Mouse (Mus musculus) neural tube, embryonic 15.5 days (tissue): ENCODE data around the gene Kif13a. TPM values are rescaled to one million over a fixed set of nuclear protein-coding genes. Genes with fewer than 3 reads are reported as not detected.

Experiments used
- ATAC-seq: fragments of 200-750 bp; cut with Nextera tagmentation; 2 replicates; pipeline ENCODE4 v1.8.0; 2017; ENCODE audit warnings: mild to moderate bottlenecking, moderate TSS enrichment, moderate library complexity; ENCODE audit not compliant: low FRiP score
- H3K27ac ChIP-seq: fragments of 300-500 bp; sonication (generic); replicated peaks from 2 replicates; pipeline ENCODE4 v1.5.1; 2015; ENCODE audit warnings: mild to moderate bottlenecking, inconsistent platforms
- H3K27me3 ChIP-seq: fragments of 300-500 bp; sonication (generic); replicated peaks from 2 replicates; pipeline ENCODE4 v1.6.1; 2015; ENCODE audit warnings: inconsistent platforms
- H3K36me3 ChIP-seq: fragments of 300-500 bp; sonication (generic); 2 replicates; pipeline ENCODE4 v1.6.1; 2015; ENCODE audit warnings: inconsistent platforms
- H3K4me1 ChIP-seq: fragments of 300-500 bp; sonication (generic); 2 replicates; pipeline ENCODE4 v1.6.1; 2015; ENCODE audit warnings: inconsistent platforms
- H3K4me2 ChIP-seq: fragments of 300-500 bp; sonication (generic); 2 replicates; pipeline ENCODE4 v1.6.1; 2015; ENCODE audit warnings: inconsistent platforms, mild to moderate bottlenecking, moderate library complexity
- H3K4me3 ChIP-seq: fragments of 300-500 bp; sonication (generic); replicated peaks from 2 replicates; pipeline ENCODE4 v1.5.1; 2015; ENCODE audit warnings: mild to moderate bottlenecking, inconsistent platforms
- H3K9ac ChIP-seq: fragments of 300-500 bp; sonication (generic); replicated peaks from 2 replicates; pipeline ENCODE4 v1.6.1; 2015; ENCODE audit warnings: mild to moderate bottlenecking, inconsistent platforms
- H3K9me3 ChIP-seq: fragments of 300-500 bp; sonication (generic); replicated peaks from 2 replicates; pipeline ENCODE4 v1.6.1; 2016; ENCODE audit warnings: inconsistent platforms
- WGBS: fragments of 180-500 bp; shearing (Covaris S2); methylation state at CpG from one replicate; pipeline ENCODE4 v1.1.7; 2015; ENCODE audit warnings: mixed read lengths; 5-methylcytosine and 5-hydroxymethylcytosine counted together
- polyA plus RNA-seq: library from polyadenylated mRNA; unstranded; fragments of >200 nt; fragmentation: Nextera tagmentation; extraction: Ambion mirVana; gene quantifications from 2 replicates; pipeline ENCODE4 v1.2.1, GENCODE M21; 2015

Gene Kif13a
- polyA plus RNA-seq, 1 experiment from 2014 or later: 10.2 TPM

- Histone ChIP-seq H3K9ac (no peak overlapping the region), H3K27me3 (no peaks in the 10 kb centered on the region; the same call in 1 of the 2 replicates), H3K36me3 (no peaks in the 10 kb centered on the region), H3K4me1 (no peaks in the 10 kb centered on the region), H3K9me3 (no peaks in the 10 kb centered on the region), H3K27ac (no peak overlapping the region), H3K4me2 (no peak overlapping the region), H3K4me3 (no peak overlapping the region)
- WGBS: 96% methylated on average over 11 of the region's 11 CpGs
- ATAC-seq: no peak
These were observed 28.7 kb downstream of the Kif13a start for GRCm38 (mm10) chr13:46900870-46901555.

- H3K9ac ChIP-seq: no peak overlapping the region
- 92% methylated on average over 2 of the region's 2 CpGs for WGBS
- no peaks in the 10 kb centered on the region for H3K9me3 ChIP-seq
- H3K4me3 ChIP-seq: no peak overlapping the region
- no peaks in the 10 kb centered on the region for H3K4me1 ChIP-seq
- no peaks in the 10 kb centered on the region for H3K36me3 ChIP-seq
- H3K27me3 ChIP-seq: peaks cover 4% of the 10 kb centered on the region; the same call in 1 of the 2 replicates
- no peak overlapping the region for H3K4me2 ChIP-seq
- no peak for ATAC-seq
- no peak overlapping the region for H3K27ac ChIP-seq
These were observed 30.8 kb downstream of the Kif13a start for GRCm38 (mm10) chr13:46898837-46899236.

GRCm38 (mm10) chr13:46898411-46898810 is 31.3 kb downstream of the Kif13a start:
- no peak overlapping the region for H3K9ac ChIP-seq
- H3K4me3 ChIP-seq: no peak overlapping the region
- H3K27me3 ChIP-seq: peaks cover 4% of the 10 kb centered on the region; the same call in 1 of the 2 replicates
- H3K36me3 ChIP-seq: no peaks in the 10 kb centered on the region
- H3K9me3 ChIP-seq: no peaks in the 10 kb centered on the region
- no peak for ATAC-seq
- no peak overlapping the region for H3K27ac ChIP-seq
- WGBS: 64% methylated on average over 11 of the region's 11 CpGs
- no peaks in the 10 kb centered on the region for H3K4me1 ChIP-seq
- H3K4me2 ChIP-seq: no peak overlapping the region

DNA sequence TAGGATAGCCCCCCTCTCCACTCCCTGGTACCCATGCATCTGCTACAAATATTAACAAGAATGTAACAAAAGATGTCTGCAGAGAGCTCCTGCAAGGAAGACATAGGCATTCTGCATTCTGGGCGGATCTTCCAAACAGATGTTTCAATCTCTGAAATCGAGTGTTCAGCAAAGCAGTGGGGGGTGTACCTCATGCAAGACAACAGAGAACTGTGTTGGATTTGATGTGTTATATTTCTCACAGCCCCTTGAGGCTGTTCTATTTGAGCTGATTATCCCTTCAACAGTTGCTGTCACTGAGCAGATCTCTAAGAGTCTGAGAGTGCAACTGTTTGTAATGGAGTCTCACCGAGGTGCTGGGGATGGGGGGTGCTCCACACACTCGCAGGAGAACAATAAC is 37.3 kb downstream of the Kif13a start:
- Histone ChIP-seq H3K9me3 (no peaks in the 10 kb centered on the region), H3K9ac (no peak overlapping the region), H3K4me2 (0 out of 2 replicates have a peak overlapping the region, but pooled peaks have one; percentile 6), H3K4me3 (no peak overlapping the region), H3K36me3 (no peaks in the 10 kb centered on the region), H3K27ac (no peak overlapping the region), H3K4me1 (peaks cover 32% of the 10 kb centered on the region), H3K27me3 (peaks cover 4% of the 10 kb centered on the region; the same call in 1 of the 2 replicates)
- 0 out of 2 replicates have a peak, but pooled peaks have one; percentile 39 for ATAC-seq
- 41% methylated on average over 4 of the region's 4 CpGs for WGBS

GRCm38 (mm10) chr13:46888150-46888683 is 41.5 kb downstream of the Kif13a start:
- no peak overlapping the region for H3K9ac ChIP-seq
- H3K9me3 ChIP-seq: no peaks in the 10 kb centered on the region
- peaks cover 32% of the 10 kb centered on the region for H3K4me1 ChIP-seq
- no peak overlapping the region for H3K4me3 ChIP-seq
- no peak overlapping the region for H3K27ac ChIP-seq
- H3K27me3 ChIP-seq: no peaks in the 10 kb centered on the region
- H3K36me3 ChIP-seq: no peaks in the 10 kb centered on the region
- 80% methylated on average over 12 of the region's 12 CpGs for WGBS
- ATAC-seq: no peak
- H3K4me2 ChIP-seq: no peak overlapping the region

DNA sequence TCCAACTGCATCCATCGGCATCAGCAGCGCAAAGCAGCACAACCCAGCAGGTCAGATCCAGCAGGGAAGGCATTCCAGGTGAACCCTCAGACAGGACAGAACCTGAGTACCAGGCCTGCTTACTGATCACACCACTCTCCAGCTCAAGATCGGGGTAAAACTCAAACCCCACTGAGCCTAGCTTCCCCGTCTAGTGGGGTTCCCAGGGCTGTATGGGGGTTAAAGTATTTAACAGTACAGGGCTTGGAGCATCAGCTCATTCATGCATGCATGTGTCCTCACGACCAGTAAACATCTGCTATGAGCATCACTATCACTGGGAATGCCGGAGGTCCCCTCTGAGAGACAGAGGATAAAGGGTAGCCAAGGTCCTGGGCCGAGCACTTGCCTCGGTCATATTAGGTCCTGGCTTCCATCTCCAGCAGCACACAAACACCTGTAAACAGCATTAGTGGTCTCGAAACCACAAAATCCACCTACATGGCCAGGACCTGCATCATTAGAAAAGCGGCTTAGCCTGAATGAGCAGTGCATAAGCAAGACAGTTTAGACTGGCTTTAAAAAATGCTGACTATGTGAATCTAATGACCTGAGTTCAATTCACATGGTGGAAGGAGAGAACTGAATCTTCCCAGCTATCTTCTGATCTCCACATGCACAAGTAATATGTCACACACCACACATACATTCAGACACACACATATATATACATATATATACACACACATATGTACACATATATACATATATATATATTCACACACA is 43.0 kb downstream of the Kif13a start:
- H3K27me3 ChIP-seq: no peaks in the 10 kb centered on the region
- H3K36me3 ChIP-seq: no peaks in the 10 kb centered on the region
- no peak overlapping the region for H3K27ac ChIP-seq
- H3K4me2 ChIP-seq: no peak overlapping the region
- no peaks in the 10 kb centered on the region for H3K9me3 ChIP-seq
- no peak overlapping the region for H3K4me3 ChIP-seq
- ATAC-seq: no peak
- no peak overlapping the region for H3K9ac ChIP-seq
- WGBS: 90% methylated on average over 10 of the region's 10 CpGs
- peaks cover 17% of the 10 kb centered on the region for H3K4me1 ChIP-seq

DNA sequence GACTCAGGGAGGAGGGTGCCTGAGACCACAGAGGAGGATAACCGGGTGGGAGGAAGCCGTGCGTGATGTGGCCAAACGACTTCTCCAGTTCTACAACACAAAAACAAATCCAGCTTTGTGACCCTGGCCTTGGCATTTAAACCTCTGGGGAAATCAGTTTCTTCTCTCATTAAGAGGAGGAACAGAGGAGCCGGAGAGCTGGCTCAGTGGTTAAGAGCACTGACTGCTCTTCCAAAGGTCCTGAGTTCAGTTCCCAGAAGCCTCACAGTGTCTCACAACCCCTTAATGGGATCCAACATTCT is 44.0 kb downstream of the Kif13a start:
- ATAC-seq: no peak
- Histone ChIP-seq H3K27ac (no peak overlapping the region), H3K4me3 (no peak overlapping the region), H3K9me3 (no peaks in the 10 kb centered on the region), H3K9ac (no peak overlapping the region), H3K36me3 (no peaks in the 10 kb centered on the region), H3K27me3 (no peaks in the 10 kb centered on the region), H3K4me2 (no peak overlapping the region), H3K4me1 (peaks cover 10% of the 10 kb centered on the region)
- 80% methylated on average over 5 of the region's 5 CpGs for WGBS

GRCm38 (mm10) chr13:46884898-46885758 is 44.5 kb downstream of the Kif13a start:
- Histone ChIP-seq H3K9ac (no peak overlapping the region), H3K9me3 (no peaks in the 10 kb centered on the region), H3K27me3 (no peaks in the 10 kb centered on the region), H3K4me1 (peaks cover 10% of the 10 kb centered on the region), H3K4me3 (no peak overlapping the region), H3K27ac (no peak overlapping the region), H3K36me3 (no peaks in the 10 kb centered on the region), H3K4me2 (no peak overlapping the region)
- WGBS: 85% methylated on average over 26 of the region's 26 CpGs
- no peak for ATAC-seq

DNA sequence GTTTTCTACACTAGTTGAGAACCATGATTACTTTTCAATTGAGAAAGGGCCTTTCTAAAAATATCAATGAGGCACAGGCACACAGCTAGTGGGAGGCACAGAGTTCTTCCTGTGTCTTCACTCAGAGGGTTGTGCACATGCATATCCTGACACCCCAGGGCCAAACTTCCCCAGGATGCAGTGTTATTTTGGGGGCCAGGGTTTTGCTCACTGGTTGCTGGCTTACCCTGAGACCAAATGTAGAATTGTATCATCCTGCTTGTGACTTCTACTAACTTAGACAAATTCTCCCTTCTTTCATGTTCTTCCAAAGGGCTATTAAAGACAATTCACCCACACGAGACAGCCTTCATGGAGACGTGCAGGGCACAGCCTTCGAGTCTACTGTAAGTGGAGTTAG is 45.7 kb downstream of the Kif13a start:
- 85% methylated on average over 3 of the region's 3 CpGs for WGBS
- no peak overlapping the region for H3K4me2 ChIP-seq

GRCm38 (mm10) chr13:46883381-46883780 is 46.3 kb downstream of the Kif13a start:
- Histone ChIP-seq H3K4me3 (no peak overlapping the region), H3K4me2 (no peak overlapping the region), H3K4me1 (peaks cover 10% of the 10 kb centered on the region), H3K27ac (no peak overlapping the region), H3K36me3 (no peaks in the 10 kb centered on the region), H3K9ac (no peak overlapping the region), H3K27me3 (no peaks in the 10 kb centered on the region), H3K9me3 (no peaks in the 10 kb centered on the region)
- WGBS: 84% methylated on average over 10 of the region's 10 CpGs
- no peak for ATAC-seq

More for the DNA sequence above, 45.7 kb downstream of the Kif13a start:
- ATAC-seq: no peak
- Histone ChIP-seq H3K4me1 (peaks cover 10% of the 10 kb centered on the region), H3K27me3 (no peaks in the 10 kb centered on the region), H3K36me3 (no peaks in the 10 kb centered on the region), H3K9me3 (no peaks in the 10 kb centered on the region), H3K4me3 (no peak overlapping the region), H3K9ac (no peak overlapping the region), H3K27ac (no peak overlapping the region)

DNA sequence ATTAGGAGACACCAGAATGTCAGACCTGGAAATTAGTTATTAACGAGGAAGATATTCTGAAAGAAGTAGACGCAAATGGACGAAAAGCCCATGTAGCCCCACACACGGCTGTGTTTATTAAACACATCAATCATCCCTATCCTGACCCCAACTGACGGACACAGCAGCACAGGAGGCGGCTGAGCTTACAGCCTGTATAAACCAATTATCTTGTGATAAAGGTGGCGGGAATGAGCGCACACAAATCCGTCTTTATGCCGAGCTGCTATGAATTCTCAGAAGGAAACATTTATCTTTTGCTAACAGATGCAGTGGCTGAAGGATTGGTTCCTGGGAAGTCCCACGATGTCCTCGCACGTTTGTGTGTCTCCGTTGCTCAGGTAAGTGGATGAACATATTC is 48.9 kb downstream of the Kif13a start:
- Histone ChIP-seq H3K9me3 (no peaks in the 10 kb centered on the region), H3K4me3 (no peak overlapping the region), H3K36me3 (no peaks in the 10 kb centered on the region), H3K4me2 (no peak overlapping the region), H3K9ac (no peak overlapping the region), H3K4me1 (no peaks in the 10 kb centered on the region; the same call in 1 of the 2 replicates), H3K27me3 (no peaks in the 10 kb centered on the region), H3K27ac (no peak overlapping the region)
- ATAC-seq: no peak
- WGBS: 53% methylated on average over 14 of the region's 14 CpGs
